Mouse (Mus musculus): ENCODE measurements around the gene Kdelr1.

DNA sequence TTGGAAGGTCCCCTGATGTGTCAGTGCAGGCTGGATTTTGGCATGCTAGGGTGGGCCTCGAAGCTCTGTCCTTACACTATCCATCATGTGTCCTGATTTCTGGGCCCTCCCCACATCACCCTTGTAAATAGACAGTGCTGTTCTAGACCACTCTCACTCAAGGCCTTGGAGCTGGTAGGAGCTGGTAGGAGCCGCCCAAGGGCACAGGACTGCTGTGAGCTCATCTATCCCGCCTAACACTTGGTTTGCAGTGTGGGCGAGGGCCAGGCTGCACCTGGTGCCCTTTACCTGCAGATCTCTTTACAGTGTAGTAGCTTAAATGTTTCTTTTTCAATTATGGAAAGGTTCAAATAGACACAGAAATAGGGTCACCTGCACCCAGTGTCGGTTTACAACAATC, 42.4 kb downstream of the Kdelr1 start:
- no peak for TF ChIP-seq CEBPB (IDR thresholded peaks at IDR 0.05; ENCODE audit: low read depth)
- no peak for TF ChIP-seq MAX (IDR thresholded peaks at IDR 0.05)
- TF ChIP-seq CTCF (IDR thresholded peaks at IDR 0.05; ENCODE audit: control insufficient read depth, insufficient read depth, insufficient read length) = no peak
- TF ChIP-seq MYOD1 (IDR thresholded peaks at IDR 0.05; ENCODE audit: control insufficient read depth, insufficient read length, low read depth) = no peak
- no peak for TF ChIP-seq USF1 (IDR thresholded peaks at IDR 0.05; ENCODE audit: low read depth)
- no peak for TF ChIP-seq FOSL1 (IDR thresholded peaks at IDR 0.05; ENCODE audit: insufficient read depth, low read length, poor library complexity, severe bottlenecking)

All from C2C12 (cell line).